Mouse (Mus musculus) erythroblast, embryonic 14.5 days (primary cell): ENCODE results near the gene Mospd3.

Source experiments
- GATA1 ChIP-seq: IDR thresholded peaks from 2 replicates; pipeline ENCODE4 v1.6.1; 2012; ENCODE audit warnings: low read length, inconsistent platforms, mixed read lengths
- TAL1 ChIP-seq: IDR thresholded peaks from 3 replicates; pipeline ENCODE4 v1.6.1; 2012; ENCODE audit warnings: low read length, inconsistent platforms, mixed read lengths

DNA sequence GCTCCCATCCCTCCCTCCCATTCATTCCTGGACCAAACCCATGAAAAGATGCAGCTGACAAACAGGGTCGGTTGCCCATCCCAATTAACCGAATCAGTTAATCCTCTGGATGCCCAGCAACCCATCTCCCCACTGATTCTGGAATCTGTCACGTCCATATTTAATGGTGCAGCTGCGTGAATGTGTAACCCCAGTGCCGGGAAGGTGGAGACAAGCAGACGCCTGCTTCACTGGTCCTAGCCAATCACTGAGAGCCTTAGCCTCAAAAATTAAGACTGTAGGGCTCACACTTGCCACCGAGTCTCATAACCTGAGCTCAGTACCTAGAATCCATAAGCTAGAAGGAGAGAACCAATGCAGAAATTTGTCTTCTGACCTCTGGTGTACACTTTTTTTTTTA is 4.9 kb downstream of the Mospd3 start:
- TF ChIP-seq GATA1 (no peak), TAL1 (no peak)
